Mouse (Mus musculus): ENCODE results near the gene Fam161b.

DNA sequence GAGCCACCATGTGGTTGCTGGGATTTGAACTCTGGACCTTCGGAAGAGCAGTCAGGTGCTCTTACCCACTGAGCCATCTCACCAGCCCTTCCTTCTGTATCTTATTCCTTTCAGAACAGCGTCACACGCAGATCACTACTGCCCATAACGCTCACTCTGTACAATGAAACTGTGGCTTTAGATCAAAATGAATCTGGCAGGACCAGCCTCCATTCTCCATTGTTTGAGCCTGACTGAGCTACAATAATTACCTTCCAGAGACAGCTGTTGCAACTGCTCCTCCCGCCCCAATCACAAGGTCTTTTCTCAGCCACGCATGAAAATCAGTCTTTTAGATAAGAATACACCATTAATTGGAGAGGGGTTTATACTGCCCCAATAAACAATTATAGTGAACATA, 42.9 kb upstream of the Fam161b start:
- no peak for TF ChIP-seq CTCF (IDR thresholded peaks at IDR 0.05)
- TF ChIP-seq POLR2A (IDR thresholded peaks at IDR 0.05; ENCODE audit: insufficient read depth, low read depth, low read length): no peak
- TF ChIP-seq EP300 (IDR thresholded peaks at IDR 0.05; ENCODE audit: insufficient read depth, low read depth, low read length): no peak
